Mouse (Mus musculus) T-helper 17 cell (primary cell): ENCODE measurements at regions not wholly inside any gene's neighbourhood (a gene's known extent, or its start where the extent isn't known, plus 50 kb on each side); places are given as distances from the start of the nearest gene placed in this dataset.

ENCODE experiments used
- in situ Hi-C, 2 experiments: fragments of 300-600 bp; cut with MboI, MseI; formaldehyde crosslinking; loops; 1 replicate in 1 of 2; 2 replicates in 1 of 2; pipeline ENCODE4 v1.15.1; 2025; ENCODE audit warnings: high pct_unique_total_duplicates in 2 of 2

DNA sequence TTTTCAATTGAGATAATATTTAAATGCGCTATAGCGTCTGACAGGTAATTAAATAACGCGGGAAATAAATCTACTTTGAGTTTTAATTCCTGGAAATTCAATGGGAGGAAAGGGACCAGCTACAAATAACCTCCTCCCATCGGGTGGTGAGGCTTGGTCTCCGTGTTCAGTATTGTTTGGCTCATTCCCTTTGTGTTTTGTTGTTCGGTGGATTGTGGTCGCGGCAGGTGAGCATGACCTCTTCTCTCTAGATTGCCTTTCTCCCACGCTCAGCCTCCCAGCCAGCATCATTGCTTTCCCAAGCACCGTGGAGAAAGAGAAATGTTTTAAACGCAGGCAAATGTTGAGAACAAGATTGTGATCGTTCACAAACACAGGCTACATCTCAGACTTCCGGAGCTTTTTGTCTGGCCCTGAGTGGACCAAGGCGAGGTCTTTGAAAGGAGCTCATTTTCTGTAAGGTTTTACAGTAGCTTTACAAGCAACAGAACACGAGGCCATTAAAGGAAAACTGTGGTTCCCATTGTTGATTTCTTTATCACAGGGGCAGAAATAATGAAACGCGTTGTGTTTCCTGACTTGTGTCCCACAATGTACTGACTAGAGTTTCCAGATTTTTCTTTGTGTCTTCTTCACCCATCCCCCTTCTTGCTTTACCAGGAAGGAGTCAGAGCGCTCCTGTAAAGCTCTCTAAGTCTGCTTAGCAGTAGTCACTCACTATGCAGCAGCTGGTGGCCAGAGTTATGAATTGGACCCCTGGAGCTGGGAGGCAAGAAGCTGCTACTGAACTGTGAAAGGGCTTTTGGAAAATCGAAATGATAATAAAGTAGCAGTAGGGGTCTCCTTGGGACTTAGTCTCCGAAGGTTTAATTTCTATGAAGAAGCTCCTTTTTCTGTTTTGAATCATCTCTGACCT is 337.7 kb downstream of the Galc start:
- in situ Hi-C loops, result no loop called here

DNA sequence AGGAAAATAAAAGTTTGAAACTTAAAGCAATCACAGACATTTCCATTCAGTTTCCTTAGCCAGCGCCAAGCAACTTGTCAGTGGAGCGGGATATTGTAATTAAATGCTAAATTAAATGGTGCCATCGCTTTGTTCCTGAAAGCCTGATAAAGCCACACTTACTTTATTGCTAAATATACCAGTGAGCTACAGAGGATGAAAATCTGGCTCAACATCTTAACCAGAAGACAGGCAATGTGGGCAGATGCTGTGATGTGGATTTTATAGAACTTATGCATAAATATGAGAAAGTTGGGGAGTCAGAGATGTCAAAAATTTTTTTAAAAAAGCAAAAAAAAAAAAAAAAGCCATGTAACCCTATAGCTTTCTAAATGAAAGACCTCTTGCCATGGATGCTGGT is 340.8 kb downstream of the Galc start:
- in situ Hi-C loops, result no loop called here

DNA sequence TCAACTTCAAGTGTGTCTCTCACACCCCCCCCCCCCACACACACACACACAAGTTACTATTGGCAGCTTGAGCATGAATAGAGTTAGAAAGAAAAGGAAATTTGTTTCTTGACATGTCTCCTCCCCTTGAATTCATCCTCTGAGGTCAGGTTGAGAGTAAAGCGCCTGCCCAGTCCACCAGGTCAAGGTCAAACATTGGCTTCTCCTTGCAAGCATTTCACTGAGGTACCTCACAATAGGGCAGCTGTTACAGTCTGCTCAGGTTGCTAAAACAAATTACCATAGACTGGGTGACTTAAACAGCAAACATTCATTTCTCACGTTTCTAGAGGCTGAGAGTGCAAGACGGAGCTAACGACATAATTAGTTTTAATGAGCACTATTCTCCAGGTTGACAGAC is 344.2 kb downstream of the Galc start:
- in situ Hi-C loops, result no loop called here

DNA sequence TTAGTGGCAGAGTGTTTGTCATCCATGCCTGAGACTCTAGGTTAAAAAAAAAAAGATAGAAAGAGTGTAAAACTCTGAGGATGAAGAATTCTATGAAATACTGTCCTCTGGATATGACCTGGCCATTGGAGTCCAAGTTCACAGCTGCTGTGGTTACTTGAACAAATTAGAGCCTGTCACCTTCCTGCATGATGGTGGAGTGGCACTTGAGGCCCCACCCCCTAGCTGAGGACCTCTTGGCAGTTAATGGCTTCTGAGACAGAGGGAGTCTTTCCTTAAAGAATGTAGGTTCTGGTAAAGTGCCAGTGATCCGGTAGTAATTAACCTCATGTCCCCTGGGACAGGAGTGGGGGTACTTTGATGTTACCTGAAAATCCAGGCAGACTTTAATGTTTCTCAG is 346.5 kb downstream of the Galc start:
- in situ Hi-C loops, result no loop called here

DNA sequence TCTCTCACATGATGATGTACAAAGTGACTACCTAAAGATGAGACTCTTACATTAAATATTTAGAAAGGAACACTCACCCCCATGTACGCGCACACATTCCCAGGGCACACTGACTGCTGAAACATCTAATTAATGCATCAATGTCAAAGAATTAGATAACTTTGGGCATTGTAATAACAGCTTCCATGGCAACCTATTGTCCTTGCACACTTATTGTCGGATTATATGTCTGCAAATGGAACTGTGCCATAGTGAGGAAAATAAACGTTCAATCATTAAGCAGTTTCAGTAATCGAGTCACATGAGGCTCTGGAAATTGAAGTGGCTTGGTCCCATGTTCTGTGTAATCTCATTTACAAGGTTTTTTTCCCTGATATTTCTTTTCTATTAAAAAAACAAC is 360.0 kb downstream of the Galc start:
- in situ Hi-C loops, result loop anchor here (10.0 to 25.0 kb wide), 2 partner anchors 266 to 488 kb away; no protein-coding TSS in a partner anchor

DNA sequence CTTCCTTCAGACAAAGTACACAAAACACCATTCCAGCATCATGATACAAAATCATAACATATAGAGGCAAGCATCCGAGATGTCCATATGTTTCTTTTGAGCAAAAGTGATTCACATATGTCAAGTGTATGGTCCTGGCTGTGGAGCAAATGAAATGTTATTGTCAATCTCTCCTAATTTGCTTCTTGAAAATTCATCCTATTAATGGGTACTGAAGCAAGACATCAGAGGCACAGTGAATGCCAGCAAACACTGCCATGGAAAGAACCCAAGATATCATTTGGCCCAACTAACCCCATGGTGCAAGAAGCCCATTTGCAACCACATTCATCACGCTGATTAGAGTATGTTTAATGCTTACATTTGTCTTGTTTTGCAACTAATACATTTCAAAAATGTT is 361.1 kb downstream of the Galc start:
- in situ Hi-C loops, result loop anchor here (10.0 to 25.0 kb wide), 2 partner anchors 267 to 489 kb away; no protein-coding TSS in a partner anchor

DNA sequence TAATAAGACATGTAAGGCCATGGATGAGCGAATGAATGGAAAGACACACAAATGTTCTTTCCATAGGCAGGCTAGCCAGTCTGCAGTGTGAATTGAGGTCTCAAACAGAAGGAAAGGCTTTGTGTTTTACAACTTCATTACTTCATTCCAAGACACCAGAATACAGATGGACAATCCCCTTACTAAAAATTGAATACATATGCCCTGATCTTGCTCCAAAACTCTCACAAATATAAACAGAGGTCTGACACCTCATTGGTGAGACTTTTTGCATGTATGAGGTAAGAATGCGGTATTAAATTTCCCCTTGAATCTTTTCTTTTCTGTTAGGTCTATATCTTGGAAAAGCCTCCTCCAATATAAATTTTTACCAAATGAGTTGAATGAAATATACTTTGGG is 363.3 kb downstream of the Galc start:
- in situ Hi-C loops, result loop anchor here (10.0 to 25.0 kb wide), 2 partner anchors 269 to 491 kb away; no protein-coding TSS in a partner anchor

DNA sequence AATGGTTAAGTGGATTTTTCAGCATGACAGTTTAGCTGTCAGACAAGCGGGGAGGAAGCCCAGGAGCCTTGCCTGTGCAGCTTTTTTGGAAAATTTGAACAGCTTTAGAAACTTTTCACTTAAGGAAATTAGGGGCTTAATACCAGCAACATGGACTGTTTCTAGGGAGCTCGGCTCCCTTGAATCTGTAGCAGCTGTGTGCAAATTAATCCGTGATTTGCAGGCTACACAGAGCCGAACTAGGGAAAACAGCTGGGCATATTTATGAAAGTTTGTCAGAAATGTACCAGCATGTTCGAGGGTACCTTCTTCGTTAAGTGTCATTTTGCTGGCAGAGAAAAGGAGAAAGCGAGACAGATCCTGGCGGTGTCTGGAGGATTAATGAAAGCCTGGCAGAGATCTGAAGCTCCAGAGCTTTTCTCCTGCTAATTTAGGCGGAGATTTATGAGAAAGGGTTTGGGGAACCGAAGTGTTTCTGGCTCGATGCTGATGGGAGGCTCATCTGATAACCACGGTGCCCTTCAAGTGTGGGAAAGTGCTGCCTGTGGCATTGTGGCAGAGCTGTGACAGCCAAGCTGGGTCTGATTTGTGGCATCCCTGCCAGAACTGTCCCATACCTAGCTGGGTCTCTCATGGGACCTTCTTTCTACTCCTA is 370.3 kb downstream of the Galc start:
- in situ Hi-C loops, result loop anchor here in 1 of 2 experiments (25.0 kb wide), 1 partner anchor 498 kb away; no protein-coding TSS in a partner anchor

DNA sequence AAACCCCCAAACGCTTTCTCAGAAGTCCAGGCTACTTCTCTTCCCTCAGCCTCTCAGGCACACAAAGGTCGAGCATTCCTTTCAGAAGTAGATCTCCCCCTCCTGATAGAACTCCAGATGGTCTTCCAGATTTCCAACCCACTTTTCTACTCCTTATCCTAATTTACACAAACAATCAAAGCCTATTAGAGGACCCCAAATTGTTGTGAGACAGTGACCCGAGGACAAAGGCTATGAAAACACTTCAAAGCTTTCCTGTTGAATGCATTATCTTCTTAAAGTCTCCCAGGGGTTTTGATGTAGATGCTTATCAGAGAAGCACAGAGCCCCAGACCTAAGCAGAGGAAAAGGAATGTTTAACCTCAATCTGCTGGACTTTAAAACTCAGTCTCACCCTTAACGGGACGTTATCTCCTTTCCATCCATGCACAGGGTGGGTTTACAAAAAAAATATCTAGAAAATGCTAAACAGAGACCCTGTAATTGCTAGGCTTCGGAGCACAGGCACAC is 370.9 kb downstream of the Galc start:
- in situ Hi-C loops, result loop anchor here in 1 of 2 experiments (25.0 kb wide), 1 partner anchor 499 kb away; no protein-coding TSS in a partner anchor

DNA sequence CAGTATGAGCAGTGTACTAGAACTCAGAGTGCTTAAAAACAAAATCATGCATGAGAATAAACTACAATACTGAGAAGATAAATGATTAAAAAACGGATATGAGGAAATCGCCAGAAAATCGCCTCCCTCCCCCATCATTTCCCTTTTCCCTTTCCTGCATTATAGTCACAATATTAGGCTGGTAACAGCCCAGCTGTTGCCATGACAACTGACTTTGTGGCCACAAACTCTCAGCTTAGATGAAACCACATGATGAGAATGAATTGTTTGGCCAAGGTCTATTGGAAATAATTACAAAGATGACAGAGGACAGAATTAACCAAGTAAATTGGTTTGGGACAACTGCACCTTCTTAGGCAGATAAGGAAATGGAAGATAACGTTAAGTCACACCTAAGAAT is 376.8 kb downstream of the Galc start:
- in situ Hi-C loops, result loop anchor here in 1 of 2 experiments (25.0 kb wide), 1 partner anchor 505 kb away; no protein-coding TSS in a partner anchor

DNA sequence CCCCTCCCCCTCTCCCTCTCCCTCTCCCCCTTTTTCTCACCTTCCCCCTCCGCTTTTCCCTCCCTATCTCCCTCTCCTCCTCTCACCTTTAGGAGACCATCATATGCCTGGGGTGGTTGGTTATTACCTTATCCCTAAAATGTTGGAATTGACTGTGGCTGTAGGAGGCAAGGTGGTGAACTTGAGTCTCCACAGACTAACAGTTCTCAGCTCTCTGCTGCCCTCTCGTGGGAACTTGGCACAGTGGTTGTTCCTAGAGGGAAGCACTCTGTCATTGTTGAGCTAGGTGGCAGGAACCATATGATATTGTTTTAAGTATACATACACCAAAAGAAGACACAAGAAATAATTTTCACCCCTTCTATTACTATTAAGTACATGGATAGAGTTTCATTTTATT is 386.9 kb downstream of the Galc start:
- in situ Hi-C loops, result no loop called here

DNA sequence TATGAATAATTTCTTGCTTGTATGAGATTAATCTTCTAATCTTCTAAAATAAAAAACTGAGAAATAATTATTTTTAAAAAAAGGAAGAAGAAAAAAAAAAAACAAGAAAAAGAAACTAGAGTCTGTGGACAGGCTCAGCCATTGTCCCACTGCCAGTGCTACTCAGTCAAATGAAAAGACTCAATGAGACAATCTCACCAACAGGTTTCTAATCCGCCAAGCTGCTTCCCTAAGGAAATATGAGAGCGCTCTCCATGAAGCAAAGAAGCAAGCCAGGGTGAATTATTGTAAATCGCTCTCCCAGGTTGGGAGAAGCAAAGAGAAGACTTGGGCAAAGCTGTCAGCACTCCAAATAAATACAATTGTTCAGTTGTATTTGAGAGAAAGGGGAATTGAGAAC is 396.3 kb downstream of the Galc start:
- in situ Hi-C loops, result no loop called here

DNA sequence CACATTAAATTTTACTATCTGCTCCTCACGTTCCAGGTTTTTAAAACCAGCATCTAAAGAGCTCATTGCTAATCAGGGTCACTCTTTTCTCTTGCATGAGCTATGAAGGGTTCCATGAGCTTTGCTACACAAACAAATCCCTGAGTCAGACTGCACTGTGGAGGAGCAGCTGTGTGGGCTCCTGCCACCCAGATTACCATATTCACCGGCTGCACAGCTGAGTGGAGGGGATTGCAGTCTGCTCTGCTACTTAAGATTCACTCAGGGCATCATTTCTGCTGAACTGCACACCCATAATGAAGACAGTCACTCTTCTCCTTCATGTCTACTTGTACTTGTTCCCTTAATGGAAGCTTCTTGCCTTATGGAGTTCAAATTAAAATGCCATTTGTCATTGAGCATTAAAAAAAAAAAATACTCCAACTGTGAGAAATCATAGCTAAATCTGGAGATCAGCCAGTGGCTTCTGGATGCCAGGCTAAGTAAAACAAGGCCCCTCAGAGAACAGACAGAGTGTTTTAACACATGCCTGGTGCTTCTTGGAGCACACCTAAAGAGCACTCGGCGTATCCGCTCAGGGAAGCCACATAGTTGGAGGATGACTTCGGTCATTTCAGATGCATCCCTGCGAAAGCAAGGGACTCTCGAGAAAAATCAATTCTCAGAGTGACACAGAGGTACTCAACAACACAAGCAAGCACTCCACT is 422.9 kb downstream of the Galc start:
- in situ Hi-C loops, result no loop called here

DNA sequence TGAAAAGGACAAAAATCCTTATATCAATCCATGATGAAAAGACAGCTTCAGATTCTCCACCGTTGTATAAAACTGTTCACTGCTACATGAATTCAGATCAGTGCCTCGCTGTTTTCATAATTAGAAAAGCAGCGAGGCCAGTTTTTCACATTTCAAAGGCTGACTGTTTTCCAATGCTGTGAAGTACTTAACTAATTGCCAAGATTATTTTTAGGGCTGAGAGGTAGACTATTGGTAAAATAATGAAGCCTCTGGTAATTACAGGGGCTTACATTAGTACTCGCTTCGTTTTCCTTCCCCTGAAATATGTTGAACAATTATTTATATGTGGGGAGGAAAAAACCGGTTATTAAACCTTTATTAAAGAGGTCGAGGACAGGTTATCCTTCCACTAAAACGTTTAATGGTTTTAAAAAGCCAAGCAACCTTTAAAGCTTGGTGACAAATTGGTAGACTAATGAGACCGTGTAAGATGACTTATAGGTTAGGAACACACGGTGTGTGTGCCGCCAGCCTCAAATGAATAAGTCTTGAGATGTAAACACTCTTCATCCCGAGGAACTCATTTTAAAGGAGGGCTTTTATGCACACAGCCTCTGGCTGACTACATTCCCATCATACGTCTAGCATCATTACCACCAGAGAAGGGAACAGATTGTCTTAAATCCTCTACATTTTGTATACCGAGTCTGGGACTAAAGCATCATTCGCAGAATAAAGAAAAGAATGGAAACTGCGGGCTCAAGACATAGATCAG is 465.7 kb downstream of the Galc start:
- in situ Hi-C loops, result no loop called here

DNA sequence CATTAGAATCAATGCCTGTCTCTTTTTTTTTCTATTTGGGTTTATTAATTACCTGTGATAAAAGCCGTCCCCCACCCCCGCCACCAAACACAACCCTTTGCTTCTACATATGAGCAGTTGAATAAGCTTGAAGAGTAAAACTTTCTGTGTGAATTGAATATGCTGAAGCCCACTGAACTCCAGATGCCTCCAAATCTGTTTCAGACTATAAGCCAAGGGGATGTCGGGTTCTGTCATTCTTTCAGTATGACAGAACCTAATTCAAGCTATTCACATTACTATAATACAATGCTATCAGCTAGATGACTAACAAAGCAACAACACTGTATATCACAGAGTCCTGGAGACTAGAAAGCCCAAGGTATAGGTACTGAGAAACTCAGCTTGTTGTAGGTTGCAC is 475.8 kb downstream of the Galc start:
- in situ Hi-C loops, result no loop called here

DNA sequence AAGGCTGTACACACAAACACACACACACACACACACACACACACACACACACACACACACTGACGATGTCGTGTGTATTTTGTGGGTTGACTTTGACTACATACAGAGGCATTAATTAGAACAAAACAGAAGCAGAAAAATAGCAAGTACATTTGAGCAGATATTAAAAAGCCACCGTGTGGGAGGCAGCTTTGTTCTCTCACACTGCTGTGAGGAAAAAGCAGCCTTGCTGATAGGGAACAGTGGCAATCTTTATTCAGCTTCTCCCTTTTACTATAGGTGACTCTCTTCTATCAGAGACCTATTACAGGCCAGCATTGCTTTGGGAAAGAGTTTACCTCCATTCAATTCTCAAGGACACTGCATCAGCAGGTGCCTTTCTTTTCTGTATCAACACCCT is 500.1 kb downstream of the Galc start:
- in situ Hi-C loops, result no loop called here

DNA sequence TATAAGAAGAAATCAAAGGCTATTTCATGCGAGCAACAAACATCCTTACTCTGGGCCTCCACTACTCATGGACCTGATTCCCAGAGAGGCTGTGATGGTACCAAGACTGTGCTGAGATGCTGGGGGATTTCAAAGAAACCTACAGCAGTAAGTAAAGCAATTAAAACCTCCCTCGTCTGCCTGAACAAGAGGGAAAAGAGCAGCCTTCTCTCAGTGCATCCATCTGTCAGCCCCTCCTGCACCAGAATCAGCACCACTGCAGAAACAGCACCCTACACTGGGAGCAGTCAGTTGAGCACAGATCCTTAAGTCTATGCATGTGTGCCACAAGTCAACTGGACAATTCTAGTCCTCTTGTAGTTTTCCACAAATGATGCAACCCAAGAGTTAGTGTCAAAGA is 500.6 kb downstream of the Galc start:
- in situ Hi-C loops, result no loop called here

DNA sequence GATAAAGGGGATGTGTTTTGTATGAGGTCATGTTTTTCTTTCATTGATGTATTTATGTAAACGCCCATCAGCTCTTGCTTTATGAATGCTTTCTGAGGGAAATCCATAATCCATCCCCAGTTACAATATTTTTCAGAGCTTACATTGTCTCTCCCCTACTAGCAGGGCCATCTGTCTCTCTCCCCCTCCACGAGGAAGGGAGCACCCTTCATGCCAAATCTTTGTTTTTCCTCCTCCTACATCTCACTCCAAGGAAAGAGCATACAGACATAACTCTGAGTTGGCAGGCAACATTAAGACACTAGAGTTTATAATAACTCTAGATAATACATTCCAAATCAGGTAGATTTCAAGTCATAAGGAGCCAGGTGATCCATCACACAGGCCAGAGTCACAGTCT is 509.1 kb downstream of the Galc start:
- in situ Hi-C loops, result no loop called here

DNA sequence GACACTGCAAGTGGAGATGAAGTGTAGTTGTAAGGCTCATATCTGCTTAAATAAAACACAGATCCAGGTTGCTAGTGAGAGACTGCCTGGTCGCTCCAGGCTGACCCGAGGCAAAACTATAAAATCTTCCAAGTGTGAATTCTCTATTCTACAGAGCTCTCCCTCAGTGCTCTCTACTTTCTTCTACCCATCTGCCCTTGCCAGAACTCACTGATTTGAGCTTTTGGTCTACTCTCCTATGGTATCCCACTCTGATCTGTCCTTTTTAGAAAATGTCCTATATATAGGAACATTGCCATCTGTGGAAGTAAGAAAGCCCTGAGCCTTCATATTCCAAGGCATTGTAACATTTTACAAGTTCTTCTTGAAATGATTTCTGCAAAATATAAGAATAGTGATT is 518.3 kb downstream of the Galc start:
- in situ Hi-C loops, result no loop called here

DNA sequence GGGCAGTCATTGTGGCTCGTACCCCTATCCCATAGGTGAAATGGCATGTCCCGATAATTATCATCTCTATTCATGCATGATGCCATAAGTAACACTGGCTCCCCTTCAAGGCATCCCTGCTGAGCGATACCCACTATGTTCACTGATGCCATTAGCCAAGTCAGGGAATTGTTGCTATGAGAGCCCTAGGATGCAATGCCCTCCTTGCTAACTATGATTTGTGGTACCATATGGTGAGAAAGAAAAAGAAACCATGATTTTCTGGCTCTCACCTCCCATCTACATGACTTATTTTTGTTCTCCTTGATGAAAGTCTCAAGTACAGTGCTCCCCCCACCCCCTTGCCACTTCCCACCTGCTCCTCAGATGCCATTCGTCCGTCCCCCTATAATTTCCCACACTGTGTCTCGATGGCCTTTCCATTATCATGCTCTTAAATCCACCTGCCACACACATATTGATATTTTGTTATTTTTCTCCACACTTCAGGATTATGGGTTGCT is 527.1 kb downstream of the Galc start:
- in situ Hi-C loops, result no loop called here

DNA sequence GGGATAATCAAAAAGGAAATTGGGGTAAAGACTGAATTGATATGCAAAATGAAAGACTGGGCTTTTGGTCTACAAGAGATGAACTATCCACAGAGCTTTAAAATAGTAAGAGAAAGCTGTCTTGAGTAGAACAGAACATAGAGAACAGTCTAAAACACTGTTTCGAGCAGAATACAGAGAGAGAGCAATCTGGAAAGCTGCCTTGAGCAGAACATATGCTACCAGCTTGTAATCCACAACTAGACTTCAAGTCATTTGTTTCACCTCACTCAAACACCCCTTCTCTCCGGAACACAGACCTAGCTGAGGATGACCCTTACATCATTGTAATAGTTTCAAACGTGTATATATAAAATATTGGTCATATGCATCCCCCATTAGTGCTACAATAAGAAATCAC is 538.7 kb downstream of the Galc start:
- in situ Hi-C loops, result no loop called here
